Mouse (Mus musculus): ENCODE results near the gene Olfr1270. TPM values are rescaled to one million over a fixed set of nuclear protein-coding genes. Genes with fewer than 3 reads are reported as not detected.
"Not testable (repeated sequence)": the region's sequence is repeated elsewhere in the genome, so short reads cannot be mapped to it uniquely, and the experiment has no call there.

Olfr1270 gene
- not detected in 2 replicates for polyA plus RNA-seq (2012; rRNA removed)

DNA sequence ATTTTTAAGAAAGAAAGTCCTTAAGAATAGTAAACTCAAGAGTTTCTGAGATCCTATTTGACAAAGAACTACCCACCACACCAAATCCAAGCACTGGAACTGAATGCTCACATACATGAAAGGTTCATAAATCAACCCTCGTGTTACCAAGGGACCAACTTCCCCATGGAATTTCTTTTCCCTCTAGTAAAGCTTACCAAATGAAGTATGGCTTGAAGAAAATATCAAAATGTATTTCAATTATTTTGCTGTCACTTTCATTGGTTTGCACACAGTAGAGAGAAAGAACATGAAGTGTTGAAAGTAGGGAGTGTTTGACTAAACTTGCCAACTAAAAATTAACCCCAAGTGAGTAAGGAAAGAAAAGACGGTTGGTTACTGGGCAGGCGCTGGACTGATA is at the start of gene Olfr1270:
Gene Olfr1270 (minus strand): TSS at position 101 of the 400 bp plus-strand sequence.
- DNase-seq (ENCODE audit: low read depth) = no peak
- TF ChIP-seq CTCF (IDR thresholded peaks at IDR 0.05; ENCODE audit: borderline replicate concordance, extremely low read depth, insufficient read depth, insufficient read length) = no peak
- TF ChIP-seq POLR2A (IDR thresholded peaks at IDR 0.05; ENCODE audit: borderline replicate concordance, extremely low read depth, insufficient read depth, insufficient read length, poor library complexity, severe bottlenecking) = no peak

DNA sequence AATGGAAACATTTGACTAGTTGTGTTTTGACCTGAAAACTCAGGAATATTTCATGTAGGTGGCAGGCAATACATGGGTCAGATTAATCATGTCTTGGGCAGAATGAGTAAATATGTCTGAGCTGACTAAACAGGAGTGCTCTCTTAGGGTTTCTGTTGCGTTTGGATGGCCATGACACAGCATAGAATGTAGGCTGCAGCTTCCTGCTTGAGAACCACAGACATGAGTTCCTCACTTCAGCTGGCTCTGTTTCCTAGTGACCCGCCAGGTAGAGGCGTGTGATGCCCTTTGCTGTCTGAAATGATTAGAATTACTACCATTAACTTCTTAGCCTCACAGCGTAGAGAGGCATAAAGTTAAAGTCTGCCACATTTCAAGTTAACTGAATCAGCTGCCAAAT is 46.7 kb upstream of the Olfr1270 start:
- DNase-seq (ENCODE audit: low read depth) = not testable (repeated sequence)

DNA sequence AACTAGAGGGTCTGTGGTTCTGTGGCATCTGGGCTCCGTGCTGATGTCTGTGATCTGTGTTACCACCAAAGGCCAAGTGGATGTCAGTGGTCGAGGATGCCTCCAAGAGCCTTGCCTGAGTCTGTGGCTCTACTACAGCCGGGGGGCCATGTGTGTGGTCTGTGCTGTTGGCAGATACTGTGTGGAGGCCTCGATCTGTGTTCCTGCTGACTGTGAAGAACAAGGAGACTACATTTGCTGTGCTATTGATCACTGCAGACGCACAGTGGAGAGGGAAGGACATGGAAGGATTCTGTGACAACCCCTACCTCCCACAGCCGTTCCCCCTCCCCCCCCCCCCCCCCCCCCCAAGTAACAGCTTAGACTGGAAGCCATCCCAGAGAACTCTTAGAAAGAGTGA is 42.4 kb upstream of the Olfr1270 start:
- not testable (repeated sequence) for DNase-seq (ENCODE audit: low read depth)

DNA sequence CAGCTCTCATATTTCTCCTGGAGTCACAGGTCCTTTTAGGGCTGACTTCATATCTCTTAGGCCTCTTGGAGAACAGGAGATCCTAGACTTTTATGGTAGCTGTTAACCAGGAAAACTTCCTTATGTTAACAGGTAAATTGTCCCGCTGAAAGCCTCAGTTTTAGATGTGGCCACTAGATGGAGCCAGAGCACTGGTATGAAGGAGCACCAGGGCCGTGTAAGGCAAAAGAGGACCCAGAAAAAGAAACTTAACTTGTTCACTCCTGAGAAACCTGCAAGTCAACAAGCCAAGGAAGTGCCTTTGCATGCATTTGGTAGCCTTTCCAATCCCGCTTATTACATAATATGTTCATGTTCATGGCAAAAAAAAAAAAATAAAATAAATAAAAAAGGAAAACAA is 41.9 kb upstream of the Olfr1270 start:
- DNase-seq (ENCODE audit: low read depth) = not testable (repeated sequence)

DNA sequence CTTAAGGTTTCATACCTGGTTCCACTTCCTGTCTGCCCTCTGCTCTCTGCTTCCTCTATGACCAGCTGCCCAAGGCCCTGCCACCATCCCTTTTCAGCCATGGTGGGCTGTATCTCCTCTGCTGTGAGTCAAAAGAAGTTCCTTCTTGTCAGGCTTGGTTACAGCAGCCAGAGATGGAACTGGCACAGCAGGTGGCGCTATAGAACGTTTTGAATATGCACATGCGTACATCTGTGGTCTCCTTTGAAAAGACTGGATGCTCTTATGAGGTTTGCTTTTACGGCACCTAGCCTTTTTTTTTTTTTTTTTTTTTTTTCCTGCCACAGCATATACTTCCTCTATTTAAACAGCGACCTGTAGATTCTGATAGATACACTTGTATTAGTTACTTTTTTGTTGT is 34.2 kb upstream of the Olfr1270 start:
- DNase-seq (ENCODE audit: low read depth) = not testable (repeated sequence)

DNA sequence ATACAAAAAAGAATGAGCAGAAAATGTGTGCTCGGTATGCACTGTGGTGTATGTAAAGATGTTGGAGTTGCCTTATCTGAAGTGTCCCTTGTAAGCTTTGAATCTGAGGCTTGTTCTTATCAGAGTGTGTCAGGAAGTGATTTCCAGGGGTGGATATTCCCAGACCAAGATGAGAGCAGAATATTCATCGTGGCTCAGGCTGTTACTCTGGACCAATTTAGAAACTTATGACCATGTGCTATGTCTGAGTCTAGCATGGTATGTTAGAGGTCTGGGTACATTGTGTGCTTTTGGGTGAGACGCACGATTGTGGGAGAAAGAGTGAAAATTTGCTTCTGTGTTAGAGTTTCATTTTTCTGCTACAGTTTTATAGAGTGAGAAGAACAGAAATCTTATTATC is 33.2 kb upstream of the Olfr1270 start:
- not testable (repeated sequence) for DNase-seq (ENCODE audit: low read depth)

DNA sequence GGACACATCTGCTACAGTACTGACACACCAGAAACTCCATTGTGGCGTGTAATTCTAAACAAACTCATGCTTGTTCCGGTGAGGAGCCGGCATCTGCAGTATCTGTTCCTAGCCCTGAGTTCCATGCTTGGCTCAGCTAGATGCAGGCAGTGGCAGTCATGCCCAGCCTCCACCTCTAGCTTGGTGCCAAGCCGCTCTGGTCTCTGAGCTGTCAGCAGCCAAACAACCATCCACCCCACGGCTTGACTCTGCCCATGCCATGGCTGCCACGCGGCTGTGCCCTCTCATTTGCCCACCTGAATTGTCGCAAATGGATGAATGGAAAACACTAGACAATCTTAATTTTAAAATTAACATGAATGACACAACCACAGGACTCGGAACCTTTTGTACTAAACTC is 1.0 kb upstream of the Olfr1270 start:
- DNase-seq (ENCODE audit: low read depth) = no peak
- no peak for TF ChIP-seq POLR2A (IDR thresholded peaks at IDR 0.05; ENCODE audit: borderline replicate concordance, extremely low read depth, insufficient read depth, insufficient read length, poor library complexity, severe bottlenecking)

DNA sequence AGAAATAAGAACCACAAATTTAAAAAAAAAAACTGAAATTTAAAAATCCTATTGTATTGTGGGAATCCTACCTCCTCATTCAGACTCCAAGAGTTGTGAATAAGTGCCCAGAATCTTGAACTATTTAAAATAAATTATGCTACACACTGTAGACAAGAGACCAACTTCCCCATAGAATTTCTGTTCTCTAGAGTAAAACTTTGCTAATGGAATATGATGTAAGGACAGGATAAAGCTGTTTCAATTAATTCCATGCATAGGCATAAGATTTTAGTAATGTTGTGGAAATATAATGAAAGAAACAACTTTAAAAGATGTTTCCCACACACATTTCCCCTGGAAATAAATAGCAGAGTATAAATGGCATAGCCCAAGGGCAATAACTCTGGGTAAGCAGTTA is 10.7 kb downstream of the Olfr1270 start, which contains the start of gene Olfr32:
Gene Olfr32 (minus strand): TSS at position 101 of the 400 bp plus-strand sequence.
- no peak for TF ChIP-seq POLR2A (IDR thresholded peaks at IDR 0.05; ENCODE audit: borderline replicate concordance, extremely low read depth, insufficient read depth, insufficient read length, poor library complexity, severe bottlenecking)
- TF ChIP-seq CTCF (IDR thresholded peaks at IDR 0.05; ENCODE audit: borderline replicate concordance, extremely low read depth, insufficient read depth, insufficient read length) = no peak
- DNase-seq (ENCODE audit: low read depth) = no peak

DNA sequence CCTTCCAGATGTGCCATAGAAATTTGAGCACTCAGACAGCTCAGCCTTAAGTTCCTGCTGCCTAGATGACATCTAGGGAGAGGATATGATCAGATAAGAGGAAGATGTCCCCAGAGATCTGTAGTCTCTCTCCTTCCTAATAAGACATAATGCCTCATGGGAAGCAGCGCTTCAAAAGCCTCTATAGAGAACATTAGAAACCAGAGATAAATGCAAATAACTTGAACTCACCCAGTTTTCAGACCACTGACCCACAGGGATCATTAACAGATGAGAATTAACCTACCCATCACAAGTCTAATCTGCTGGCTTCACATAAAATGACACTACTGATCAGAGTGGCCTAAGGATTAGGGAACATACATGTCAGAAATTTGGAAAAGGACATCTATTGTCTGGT is 31.6 kb downstream of the Olfr1270 start, which contains the start of gene Olfr1269:
Gene Olfr1269 (minus strand): TSS at position 101 of the 400 bp plus-strand sequence.
- no peak for DNase-seq (ENCODE audit: low read depth)
- TF ChIP-seq POLR2A (IDR thresholded peaks at IDR 0.05; ENCODE audit: borderline replicate concordance, extremely low read depth, insufficient read depth, insufficient read length, poor library complexity, severe bottlenecking) = no peak
- TF ChIP-seq CTCF (IDR thresholded peaks at IDR 0.05; ENCODE audit: borderline replicate concordance, extremely low read depth, insufficient read depth, insufficient read length) = no peak

Other genes with a start within 250 kb of the Olfr1270 start
- not detected in 2 replicates for gene Olfr1258, start 225.8 kb downstream of the Olfr1270 start, polyA plus RNA-seq (2012; rRNA removed)
- not detected in 2 replicates for gene Olfr1259, start 204.4 kb downstream of the Olfr1270 start, polyA plus RNA-seq (2012; rRNA removed)
- gene Olfr1260, start 178.8 kb downstream of the Olfr1270 start, polyA plus RNA-seq (2012; rRNA removed) = not detected in 2 replicates
- not detected in 2 replicates for gene Olfr1261, start 161.9 kb downstream of the Olfr1270 start, polyA plus RNA-seq (2012; rRNA removed)
- not detected in 2 replicates for gene Olfr1262, start 152.9 kb downstream of the Olfr1270 start, polyA plus RNA-seq (2012; rRNA removed)
- not detected in 2 replicates for gene Olfr1263, start 141.0 kb downstream of the Olfr1270 start, polyA plus RNA-seq (2012; rRNA removed)
- not detected in 2 replicates for gene Olfr1264, start 127.5 kb downstream of the Olfr1270 start, polyA plus RNA-seq (2012; rRNA removed)
- not detected in 2 replicates for gene Olfr1265, start 117.8 kb downstream of the Olfr1270 start, polyA plus RNA-seq (2012; rRNA removed)
- gene Olfr140, start 89.5 kb downstream of the Olfr1270 start, polyA plus RNA-seq (2012; rRNA removed) = not detected in 2 replicates
- not detected in 2 replicates for gene Olfr1269, start 31.7 kb downstream of the Olfr1270 start, polyA plus RNA-seq (2012; rRNA removed)
- not detected in 2 replicates for gene Olfr32, start 10.8 kb downstream of the Olfr1270 start, polyA plus RNA-seq (2012; rRNA removed)
- not detected in 2 replicates for gene Olfr1506, start 71.4 kb upstream of the Olfr1270 start, polyA plus RNA-seq (2012; rRNA removed)
- gene Olfr142, start 104.5 kb upstream of the Olfr1270 start, polyA plus RNA-seq (2012; rRNA removed) = not detected in 2 replicates
- not detected in 2 replicates for gene Olfr1271, start 117.9 kb upstream of the Olfr1270 start, polyA plus RNA-seq (2012; rRNA removed)
- gene Olfr1272, start 139.8 kb upstream of the Olfr1270 start, polyA plus RNA-seq (2012; rRNA removed) = not detected in 2 replicates
- gene Gm13769, start 169.1 kb upstream of the Olfr1270 start, polyA plus RNA-seq (2012; rRNA removed) = 0.03 TPM in 1 of 2 replicates, not detected in the other
- gene Olfr1274-ps, start 245.6 kb upstream of the Olfr1270 start, polyA plus RNA-seq (2012; rRNA removed) = not detected in 2 replicates